Mouse (Mus musculus) cerebral cortex, adult 2 months (tissue): ENCODE results near the gene Spint4.

Experiments used
- WGBS: fragments of 180-500 bp; shearing (Covaris S2); methylation state at CpG from one replicate; pipeline ENCODE4 v1.1.7; 2018; 5-methylcytosine and 5-hydroxymethylcytosine counted together

The Spint4 gene

GRCm38 (mm10) chr2:164731719-164732118 is 33.4 kb downstream of the Spint4 start:
- WGBS, result 89% methylated on average over 5 of the region's 5 CpGs

GRCm38 (mm10) chr2:164733259-164733658 is 35.0 kb downstream of the Spint4 start:
- WGBS, result 90% methylated on average over 2 of the region's 2 CpGs

- 86% methylated on average over 5 of the region's 5 CpGs for WGBS
Measured at GRCm38 (mm10) chr2:164734839-164735238, 36.5 kb downstream of the Spint4 start.

GRCm38 (mm10) chr2:164735446-164735845 is 37.1 kb downstream of the Spint4 start:
- WGBS, result 66% methylated on average over 5 of the region's 5 CpGs

- 78% methylated on average over 3 of the region's 3 CpGs for WGBS
Measured at GRCm38 (mm10) chr2:164737377-164738090, 39.2 kb downstream of the Spint4 start.

- 39% methylated on average over 7 of the region's 7 CpGs for WGBS
Measured at GRCm38 (mm10) chr2:164739876-164740275, 41.6 kb downstream of the Spint4 start.

GRCm38 (mm10) chr2:164744987-164745386 is 46.7 kb downstream of the Spint4 start:
- WGBS, result 67% methylated on average over 13 of the region's 13 CpGs

- under 1% methylated on average over 70 of the region's 70 CpGs for WGBS
Measured at GRCm38 (mm10) chr2:164745843-164746479, 47.7 kb downstream of the Spint4 start, which contains the start of the genes Wfdc3 and Dnttip1. Gene Wfdc3, minus strand, starts transcription at chr2:164745931. Gene Dnttip1, plus strand, starts transcription at chr2:164745983.

GRCm38 (mm10) chr2:164746693-164747092 is 48.4 kb downstream of the Spint4 start:
- 51% methylated on average over 8 of the region's 8 CpGs for WGBS

- 75% methylated on average over 4 of the region's 4 CpGs for WGBS
Measured at GRCm38 (mm10) chr2:164748191-164748590, 49.9 kb downstream of the Spint4 start.

- 61% methylated on average over 6 of the region's 6 CpGs for WGBS
Measured at GRCm38 (mm10) chr2:164748991-164749390, 50.7 kb downstream of the Spint4 start.
